Mouse (Mus musculus): ENCODE measurements around the gene Cd40lg. TPM values are rescaled to one million over a fixed set of nuclear protein-coding genes. Genes with fewer than 3 reads are reported as not detected.

The Cd40lg gene
- not detected for total RNA-seq (2018; cell fraction: chromatin; rRNA removed)
- not detected for total RNA-seq (2018; cell fraction: cytosol; rRNA removed)
- total RNA-seq (2018; cell fraction: nucleus; rRNA removed), result not detected
- not detected in 3 replicates for polyA plus RNA-seq (2018)

DNA sequence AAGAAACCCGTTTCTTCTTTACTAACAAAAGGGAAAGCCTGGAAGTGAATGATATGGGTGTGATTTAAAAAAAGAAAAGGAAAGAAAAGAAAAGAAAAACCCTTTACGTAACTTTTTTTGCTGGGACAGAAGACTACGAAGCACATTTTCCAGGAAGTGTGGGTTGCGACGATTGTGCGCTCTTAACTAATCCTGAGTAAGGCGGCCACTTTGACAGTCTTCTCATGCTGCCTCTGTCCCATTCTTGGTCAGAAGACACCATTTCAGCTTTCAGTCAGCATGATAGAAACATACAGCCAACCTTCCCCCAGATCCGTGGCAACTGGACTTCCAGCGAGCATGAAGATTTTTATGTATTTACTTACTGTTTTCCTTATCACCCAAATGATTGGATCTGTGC is at the start of gene Cd40lg:
Gene Cd40lg (plus strand): TSS at position 268 of the 400 bp plus-strand sequence.
- H3K79me2 ChIP-seq (ENCODE audit: inconsistent target), result no peaks in the 10 kb centered on the region
- no peaks in the 10 kb centered on the region for H3K36me3 ChIP-seq (ENCODE audit: inconsistent target)
- no peak within 1 kb of the TSS for H3K27ac ChIP-seq
- H3K4me3 ChIP-seq (ENCODE audit: inconsistent target), result no peak within 1 kb of the TSS
- 84% methylated on average over 7 of the region's 9 CpGs for WGBS (ENCODE audit: missing documents)

DNA sequence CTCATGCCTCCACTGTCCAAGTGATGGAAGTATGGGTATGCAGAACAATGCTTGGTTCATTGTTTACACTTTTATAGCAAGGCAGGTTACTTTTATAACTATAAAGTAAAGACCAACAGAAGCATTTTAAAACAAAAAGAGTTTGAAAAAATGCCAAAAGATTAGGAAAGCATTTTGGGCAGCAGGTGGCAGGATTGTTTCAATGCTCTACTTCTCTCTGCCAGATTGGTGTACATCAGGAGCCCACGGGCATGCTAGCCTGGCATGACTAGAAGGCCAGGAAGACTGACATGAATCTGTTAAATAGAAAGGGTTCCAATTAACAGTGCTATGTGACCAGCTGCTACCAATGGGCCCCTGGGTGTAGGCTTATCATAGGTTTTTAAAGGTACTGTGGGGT is 45.4 kb upstream of the Cd40lg start:
- Histone ChIP-seq H3K36me3 (ENCODE audit: inconsistent target) (no peaks in the 10 kb centered on the region), H3K4me3 (ENCODE audit: inconsistent target) (no peak overlapping the region), H3K27ac (no peak overlapping the region), H3K79me2 (ENCODE audit: inconsistent target) (no peaks in the 10 kb centered on the region)
- 0% methylated on average over 1 of the region's 1 CpGs for WGBS (ENCODE audit: missing documents)

DNA sequence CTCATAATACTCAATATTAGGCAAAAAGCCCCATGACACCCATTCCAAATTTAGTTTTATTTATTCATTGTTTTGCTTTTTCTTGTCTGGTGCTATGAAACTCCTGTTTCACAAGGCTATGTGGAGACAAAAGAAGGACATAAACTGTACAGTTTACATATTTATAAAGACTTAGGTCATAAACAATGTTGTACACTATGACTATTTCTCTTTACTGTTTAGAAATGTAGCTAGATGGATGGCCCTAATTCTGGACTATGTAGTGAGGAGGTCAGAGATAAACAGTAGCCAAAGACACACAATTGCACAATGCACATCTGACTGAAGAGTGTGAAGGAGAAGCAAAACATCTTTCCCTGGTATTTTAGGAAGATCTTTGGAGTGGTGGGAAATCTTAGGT is 40.7 kb upstream of the Cd40lg start:
- Histone ChIP-seq H3K4me3 (ENCODE audit: inconsistent target) (no peak overlapping the region), H3K36me3 (ENCODE audit: inconsistent target) (no peaks in the 10 kb centered on the region), H3K79me2 (ENCODE audit: inconsistent target) (no peaks in the 10 kb centered on the region), H3K27ac (no peak overlapping the region)

DNA sequence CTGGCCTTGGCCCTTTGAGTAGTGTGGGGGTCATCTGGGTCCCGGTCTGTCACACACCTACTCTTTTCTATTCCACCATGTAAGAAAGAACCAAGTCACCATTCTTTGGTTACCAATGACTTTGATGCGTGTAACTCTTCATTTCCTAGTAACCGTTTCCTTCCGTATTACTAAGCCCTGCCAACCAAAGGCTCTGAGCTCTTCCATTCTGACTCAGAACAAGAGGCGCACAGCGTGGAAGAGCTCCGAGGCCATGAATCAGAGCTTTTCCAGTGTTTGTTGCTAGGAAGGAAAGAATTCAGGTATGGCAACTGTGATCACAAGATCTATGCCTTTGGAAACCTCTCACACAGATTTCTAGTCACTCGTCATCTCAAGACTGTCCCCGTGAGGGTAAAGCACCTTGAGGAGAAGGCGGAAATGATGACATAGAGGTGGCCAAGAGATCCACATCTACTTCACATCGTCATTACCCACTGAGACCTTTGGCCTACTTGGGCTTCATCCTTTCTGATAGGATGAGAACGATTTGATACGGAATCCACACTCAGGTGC is 34.6 kb upstream of the Cd40lg start:
- Histone ChIP-seq H3K4me3 (ENCODE audit: inconsistent target) (no peak overlapping the region), H3K36me3 (ENCODE audit: inconsistent target) (no peaks in the 10 kb centered on the region), H3K27ac (no peak overlapping the region), H3K79me2 (ENCODE audit: inconsistent target) (no peaks in the 10 kb centered on the region)
- 98% methylated on average over 13 of the region's 13 CpGs for WGBS (ENCODE audit: missing documents)

DNA sequence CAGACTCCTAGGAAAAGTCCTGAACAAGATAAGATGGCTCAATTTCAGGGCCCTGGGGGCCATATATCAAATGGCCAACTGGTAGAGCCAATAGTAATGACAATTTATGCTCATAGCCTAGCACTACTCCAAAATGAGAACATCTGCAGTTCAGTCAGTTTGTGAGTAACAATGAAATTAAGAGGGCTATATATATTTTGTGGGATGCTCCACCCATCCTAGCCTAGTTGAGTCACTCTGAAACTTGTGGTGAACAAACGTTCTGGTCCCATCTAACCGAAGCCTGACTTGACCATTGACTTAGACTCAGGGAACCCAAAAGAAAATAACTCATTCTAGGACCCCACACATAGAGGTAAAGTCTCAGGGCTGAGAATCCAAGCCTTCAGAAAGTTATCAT is 29.5 kb upstream of the Cd40lg start:
- Histone ChIP-seq H3K4me3 (ENCODE audit: inconsistent target) (no peak overlapping the region), H3K79me2 (ENCODE audit: inconsistent target) (no peaks in the 10 kb centered on the region), H3K27ac (no peak overlapping the region), H3K36me3 (ENCODE audit: inconsistent target) (no peaks in the 10 kb centered on the region)
- WGBS (ENCODE audit: missing documents), result 40% methylated on average over 2 of the region's 2 CpGs

DNA sequence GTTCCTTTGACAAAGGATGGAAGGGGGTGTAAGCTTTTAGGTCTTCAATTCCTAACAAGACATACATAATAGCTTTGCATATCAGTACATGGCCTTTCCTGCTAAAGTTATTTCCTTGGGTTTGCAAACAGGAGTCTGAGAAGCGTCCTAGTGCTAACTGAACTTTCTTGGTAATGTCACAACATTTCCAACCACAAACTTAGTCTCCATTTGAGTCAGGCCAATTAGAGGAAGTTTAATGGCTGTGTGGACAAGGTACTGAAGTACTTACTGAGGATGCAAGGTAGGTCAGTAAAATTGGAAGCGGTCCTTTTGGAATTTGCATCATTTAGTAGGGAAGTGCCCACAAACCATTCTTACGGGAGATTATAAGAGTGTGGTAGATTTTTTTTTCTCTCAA is 28.6 kb upstream of the Cd40lg start:
- Histone ChIP-seq H3K27ac (no peak overlapping the region), H3K4me3 (ENCODE audit: inconsistent target) (no peak overlapping the region), H3K79me2 (ENCODE audit: inconsistent target) (no peaks in the 10 kb centered on the region), H3K36me3 (ENCODE audit: inconsistent target) (no peaks in the 10 kb centered on the region)
- WGBS (ENCODE audit: missing documents), result 54% methylated on average over 3 of the region's 3 CpGs

DNA sequence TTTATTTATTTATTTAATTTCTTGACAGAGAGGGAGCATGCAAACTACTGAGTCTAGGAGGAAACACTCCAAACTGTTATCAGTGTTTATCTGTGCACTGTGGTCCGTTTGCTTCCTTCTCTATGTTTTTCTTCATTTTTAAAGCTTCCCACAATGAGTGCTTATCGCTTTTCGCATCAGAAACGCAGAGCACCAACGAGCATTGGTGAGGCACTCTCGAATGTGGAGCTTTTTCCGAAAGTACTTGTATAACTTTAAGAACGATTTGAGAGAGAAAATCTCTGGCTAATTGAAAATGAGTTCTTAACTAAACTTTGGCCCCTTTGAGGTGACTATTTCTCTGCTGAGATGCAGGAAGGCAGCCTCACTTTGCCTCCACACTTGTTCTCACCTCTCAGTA is 24.6 kb upstream of the Cd40lg start:
- 38% methylated on average over 7 of the region's 8 CpGs for WGBS (ENCODE audit: missing documents)
- no peaks in the 10 kb centered on the region for H3K79me2 ChIP-seq (ENCODE audit: inconsistent target)
- no peak overlapping the region for H3K27ac ChIP-seq
- no peak overlapping the region for H3K4me3 ChIP-seq (ENCODE audit: inconsistent target)
- H3K36me3 ChIP-seq (ENCODE audit: inconsistent target), result no peaks in the 10 kb centered on the region

DNA sequence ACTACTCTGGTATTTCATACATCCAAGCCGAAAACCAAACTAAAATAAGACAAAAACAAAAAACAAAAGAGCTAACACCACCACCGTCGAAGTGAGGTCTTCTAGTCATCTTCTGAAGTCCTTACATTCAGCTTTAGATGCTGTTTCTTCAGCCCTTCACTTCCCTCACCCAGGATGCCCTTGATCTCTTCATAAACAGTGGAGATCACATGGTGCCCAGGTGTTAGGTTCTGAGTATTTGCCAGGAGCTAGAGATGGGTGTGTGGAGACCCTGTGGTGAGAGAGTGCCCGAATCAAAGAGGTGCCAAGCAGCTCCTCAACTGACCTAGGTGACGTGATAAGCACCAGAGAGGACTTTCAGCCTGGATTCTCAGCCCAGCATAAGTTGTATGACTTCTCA is 22.6 kb upstream of the Cd40lg start:
- Histone ChIP-seq H3K4me3 (ENCODE audit: inconsistent target) (no peak overlapping the region), H3K27ac (no peak overlapping the region), H3K36me3 (ENCODE audit: inconsistent target) (no peaks in the 10 kb centered on the region), H3K79me2 (ENCODE audit: inconsistent target) (no peaks in the 10 kb centered on the region)
- 88% methylated on average over 5 of the region's 5 CpGs for WGBS (ENCODE audit: missing documents)

DNA sequence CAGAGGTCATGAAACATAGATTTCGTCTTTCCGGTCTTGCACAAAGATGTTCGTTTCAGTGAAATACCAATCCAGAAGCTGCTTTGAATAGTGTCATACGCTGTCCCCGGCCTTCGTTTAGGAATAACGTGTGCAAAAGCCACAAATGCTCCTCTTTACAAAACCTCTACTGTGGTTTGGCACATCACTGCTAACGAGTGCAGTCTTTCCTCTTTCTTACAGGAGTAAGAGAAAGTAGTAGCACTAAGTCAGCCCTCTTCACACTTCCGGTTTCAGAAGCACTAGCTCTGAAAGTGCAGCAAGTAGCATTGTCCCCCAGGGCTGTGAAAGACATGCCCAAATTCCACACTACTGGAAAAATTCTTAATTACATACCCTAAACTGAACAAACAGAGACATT is 15.6 kb upstream of the Cd40lg start:
- 28% methylated on average over 9 of the region's 9 CpGs for WGBS (ENCODE audit: missing documents)
- H3K36me3 ChIP-seq (ENCODE audit: inconsistent target), result no peaks in the 10 kb centered on the region
- no peak overlapping the region for H3K4me3 ChIP-seq (ENCODE audit: inconsistent target)
- H3K27ac ChIP-seq, result no peak overlapping the region
- H3K79me2 ChIP-seq (ENCODE audit: inconsistent target), result no peaks in the 10 kb centered on the region

DNA sequence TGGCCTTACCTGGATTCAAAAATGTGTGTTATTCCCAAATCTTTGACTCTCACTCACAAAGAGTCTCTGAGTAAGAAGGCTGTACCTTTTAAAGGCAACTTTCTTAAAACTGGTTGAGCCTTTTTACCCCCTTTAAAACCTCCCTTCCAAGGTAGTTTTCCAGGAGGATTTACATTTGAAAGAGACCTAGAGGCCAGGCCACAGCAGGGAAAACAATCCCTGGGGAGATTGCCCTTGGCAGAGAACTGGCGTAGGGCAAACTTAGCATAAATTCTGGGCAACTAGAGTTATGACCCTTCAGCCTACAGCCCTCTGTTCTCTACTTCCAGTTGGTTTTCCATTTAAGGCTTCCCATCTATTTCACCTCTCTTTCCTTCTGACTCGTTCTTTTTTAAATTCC is 13.9 kb upstream of the Cd40lg start:
- 96% methylated on average over 2 of the region's 2 CpGs for WGBS (ENCODE audit: missing documents)

DNA sequence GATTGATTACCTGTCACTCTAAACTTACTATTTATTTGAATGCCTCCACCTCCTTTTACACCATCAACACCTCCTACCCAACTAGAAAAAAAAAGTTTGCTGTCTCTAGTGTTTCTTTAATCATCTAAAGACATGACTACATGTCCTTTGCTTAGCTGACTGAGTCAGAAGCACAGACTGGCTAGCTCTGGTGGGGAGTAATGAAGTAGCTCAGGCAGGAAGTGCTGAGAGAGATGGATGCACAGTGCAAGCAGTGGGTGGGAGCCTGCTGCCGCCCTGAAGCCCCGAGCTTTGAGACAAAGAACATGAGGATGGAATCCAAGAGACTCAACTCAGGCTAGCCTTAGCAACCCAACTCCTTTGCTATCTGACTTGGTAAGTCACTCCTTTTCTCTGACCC is 11.5 kb upstream of the Cd40lg start:
- 67% methylated on average over 2 of the region's 2 CpGs for WGBS (ENCODE audit: missing documents)
- no peak overlapping the region for H3K27ac ChIP-seq
- H3K4me3 ChIP-seq (ENCODE audit: inconsistent target), result no peak overlapping the region
- H3K36me3 ChIP-seq (ENCODE audit: inconsistent target), result no peaks in the 10 kb centered on the region
- no peaks in the 10 kb centered on the region for H3K79me2 ChIP-seq (ENCODE audit: inconsistent target)

More for the DNA sequence above, 13.9 kb upstream of the Cd40lg start:
- Histone ChIP-seq H3K36me3 (ENCODE audit: inconsistent target) (no peaks in the 10 kb centered on the region), H3K27ac (no peak overlapping the region), H3K4me3 (ENCODE audit: inconsistent target) (no peak overlapping the region), H3K79me2 (ENCODE audit: inconsistent target) (no peaks in the 10 kb centered on the region)

DNA sequence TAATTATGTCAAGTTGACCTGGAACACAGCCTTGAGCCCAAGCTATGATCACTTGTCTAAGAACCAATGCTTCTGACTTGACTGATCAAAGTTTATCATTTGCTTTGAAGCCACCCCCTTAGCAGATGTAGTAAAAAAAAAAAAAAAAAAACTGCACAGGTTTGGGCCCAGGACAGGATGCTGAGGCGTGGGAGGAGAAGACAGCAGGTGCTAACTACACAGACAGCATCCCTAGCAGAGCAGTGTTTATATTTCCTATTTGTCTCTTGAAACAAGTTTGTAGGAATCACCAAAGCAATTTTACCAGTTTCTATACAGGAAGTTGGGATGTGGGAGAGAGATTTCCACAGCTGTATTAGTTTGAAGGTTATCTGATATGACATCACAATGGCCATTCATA is 1.4 kb upstream of the Cd40lg start:
- WGBS (ENCODE audit: missing documents), result 100% methylated on average over 1 of the region's 1 CpGs
- Histone ChIP-seq H3K4me3 (ENCODE audit: inconsistent target) (no peak overlapping the region), H3K79me2 (ENCODE audit: inconsistent target) (no peaks in the 10 kb centered on the region), H3K36me3 (ENCODE audit: inconsistent target) (no peaks in the 10 kb centered on the region), H3K27ac (no peak overlapping the region)

DNA sequence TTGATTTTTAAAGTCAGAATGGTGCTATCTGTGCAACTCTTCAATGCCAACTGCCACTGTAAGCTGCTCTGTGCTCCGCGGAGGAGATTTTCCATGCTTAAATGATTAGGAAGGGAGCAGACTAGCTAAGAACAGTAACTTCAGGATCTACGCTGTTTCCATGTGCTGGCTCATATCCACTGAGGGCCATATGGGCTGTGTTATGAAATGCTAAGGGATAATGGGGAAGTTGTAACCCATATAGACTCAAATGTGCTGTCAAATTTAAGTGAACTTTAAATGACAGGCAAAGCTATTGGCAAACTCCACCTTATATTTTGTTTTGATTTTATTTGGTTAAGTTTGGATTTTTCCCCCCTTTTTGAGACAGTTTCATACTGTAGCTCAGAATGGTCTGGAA is 919 bp downstream of the Cd40lg start:
- Histone ChIP-seq H3K79me2 (ENCODE audit: inconsistent target) (no peaks in the 10 kb centered on the region), H3K27ac (no peak overlapping the region), H3K36me3 (ENCODE audit: inconsistent target) (no peaks in the 10 kb centered on the region), H3K4me3 (ENCODE audit: inconsistent target) (no peak overlapping the region)
- 85% methylated on average over 3 of the region's 3 CpGs for whole genome bisulfite sequencing (ENCODE audit: missing documents)

DNA sequence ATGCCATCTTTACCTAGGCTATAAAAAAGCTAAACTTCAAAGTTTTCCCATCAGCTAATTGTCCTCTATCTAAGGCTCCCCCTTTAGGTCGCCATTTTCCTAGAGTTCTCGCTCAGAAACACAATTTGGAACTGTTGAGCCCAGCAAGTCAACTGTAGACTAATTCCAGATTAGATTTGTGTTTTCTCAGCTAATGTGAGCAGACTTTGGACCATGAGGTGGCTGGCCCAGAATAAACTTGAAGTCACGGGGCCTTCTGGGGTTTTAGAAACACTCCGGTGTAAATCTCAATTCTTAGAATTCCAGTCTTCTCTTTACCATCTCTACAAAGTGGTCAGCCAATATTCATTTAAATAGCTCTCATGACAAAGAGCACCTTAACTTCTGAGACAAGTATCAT is 3.6 kb downstream of the Cd40lg start:
- Histone ChIP-seq H3K36me3 (ENCODE audit: inconsistent target) (no peaks in the 10 kb centered on the region), H3K27ac (no peak overlapping the region), H3K79me2 (ENCODE audit: inconsistent target) (no peaks in the 10 kb centered on the region), H3K4me3 (ENCODE audit: inconsistent target) (no peak overlapping the region)
- 93% methylated on average over 4 of the region's 4 CpGs for WGBS (ENCODE audit: missing documents)

DNA sequence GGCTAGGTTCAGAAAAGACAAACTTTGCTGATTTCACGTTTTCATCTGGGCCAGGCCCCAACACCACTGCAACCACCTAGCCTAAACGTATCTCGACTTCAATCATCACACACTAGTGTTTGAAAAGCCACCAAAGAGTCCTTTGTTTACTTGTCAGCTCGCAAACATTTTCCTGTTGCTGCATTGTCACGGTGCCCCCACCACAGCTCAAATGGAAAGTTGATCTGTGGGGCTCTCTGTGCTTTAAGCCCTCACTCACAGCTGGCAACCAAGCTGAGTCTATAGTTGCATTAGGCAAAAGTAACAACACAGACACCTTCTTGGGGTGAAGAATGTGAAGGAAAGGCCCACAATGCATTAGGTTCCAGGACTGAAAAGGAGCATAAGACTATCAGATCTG is 4.3 kb downstream of the Cd40lg start:
- WGBS (ENCODE audit: missing documents), result 92% methylated on average over 5 of the region's 5 CpGs
- Histone ChIP-seq H3K79me2 (ENCODE audit: inconsistent target) (no peaks in the 10 kb centered on the region), H3K36me3 (ENCODE audit: inconsistent target) (no peaks in the 10 kb centered on the region), H3K27ac (no peak overlapping the region), H3K4me3 (ENCODE audit: inconsistent target) (no peak overlapping the region)

DNA sequence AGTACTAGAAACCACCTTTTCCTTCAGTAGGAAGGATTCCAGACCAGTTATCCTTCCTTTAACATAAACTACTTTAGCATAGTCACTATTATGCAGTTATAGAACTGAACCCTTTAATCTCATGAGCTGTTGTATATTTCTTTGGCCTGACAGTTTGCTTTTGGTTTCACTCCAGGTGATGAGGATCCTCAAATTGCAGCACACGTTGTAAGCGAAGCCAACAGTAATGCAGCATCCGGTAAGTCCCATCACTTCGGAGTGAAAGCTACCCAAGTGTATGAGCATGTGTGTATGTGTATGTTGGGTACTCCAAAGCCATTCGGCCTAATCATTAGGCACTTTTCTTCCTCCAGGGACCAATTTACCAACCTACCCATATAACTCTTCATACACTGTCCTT is 7.6 kb downstream of the Cd40lg start:
- Histone ChIP-seq H3K27ac (no peak overlapping the region), H3K4me3 (ENCODE audit: inconsistent target) (no peak overlapping the region)
- 91% methylated on average over 4 of the region's 5 CpGs for WGBS (ENCODE audit: missing documents)

More for the DNA sequence above, 7.6 kb downstream of the Cd40lg start:
- Histone ChIP-seq H3K79me2 (ENCODE audit: inconsistent target) (no peaks in the 10 kb centered on the region), H3K36me3 (ENCODE audit: inconsistent target) (no peaks in the 10 kb centered on the region)

Measured in macrophage (primary cell).